Mouse (Mus musculus) G1E (cell line): ENCODE results near the gene Aff3.
A peak's percentile ranks its signal among the peaks of the same experiment; 100 is the strongest.

Experiments
- CTCF ChIP-seq: IDR thresholded peaks from 2 replicates; pipeline ENCODE4 v1.5.1; 2012; ENCODE audit warnings: low read depth, low read length, inconsistent platforms, mixed read lengths
- GATA1 ChIP-seq: IDR thresholded peaks from 2 replicates; pipeline ENCODE4 v1.6.1; 2012; ENCODE audit warnings: borderline replicate concordance, low read length, inconsistent platforms, mixed read lengths
- GATA2 ChIP-seq: IDR thresholded peaks from 2 replicates; pipeline ENCODE4 v1.6.1; 2012; ENCODE audit warnings: low read depth, low read length, inconsistent platforms, borderline replicate concordance
- POLR2AphosphoS5 ChIP-seq: IDR thresholded peaks from 2 replicates; pipeline ENCODE4 v1.6.1; 2012; ENCODE audit warnings: low read depth, low read length, inconsistent platforms; ENCODE audit not compliant: insufficient replicate concordance
- TAL1 ChIP-seq: conservative IDR thresholded peaks from 2 replicates; pipeline ENCODE4 v1.6.1; 2012; ENCODE audit warnings: low read depth, low read length, inconsistent platforms, mixed read lengths

DNA sequence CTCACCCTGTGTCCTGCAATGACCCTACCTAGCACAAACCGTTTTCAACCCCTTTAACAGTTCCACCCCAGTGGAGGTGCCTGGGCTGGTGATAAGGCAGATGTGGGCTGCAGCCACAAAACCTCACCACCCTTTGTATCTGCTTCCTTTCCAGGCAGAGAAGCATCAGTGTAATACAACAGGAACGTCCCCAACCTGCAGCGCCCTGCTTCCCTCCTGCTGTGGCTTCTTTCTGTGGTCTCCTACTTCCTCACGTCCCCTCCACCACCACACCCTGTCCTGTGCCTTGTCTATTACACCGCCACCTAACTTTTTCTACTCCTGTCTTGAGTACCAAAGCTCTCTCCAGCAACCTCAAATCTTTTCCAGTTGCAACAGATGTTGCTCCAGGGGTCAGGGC is 29.4 kb upstream of the Aff3 start:
- peak; percentile 60 for TF ChIP-seq TAL1
- no peak for TF ChIP-seq CTCF
- no peak for TF ChIP-seq GATA1
- TF ChIP-seq POLR2AphosphoS5: no peak
- no peak for TF ChIP-seq GATA2
